Mouse (Mus musculus) lung, postnatal 14 days (tissue): Measurements from ENCODE around the gene Abhd16a.
A peak's percentile ranks its signal among the peaks of the same experiment; 100 is the strongest.
"Not testable (repeated sequence)": the region's sequence is repeated elsewhere in the genome, so short reads cannot be mapped to it uniquely, and the experiment has no call there.

Experiments used
- DNase-seq: peaks from one replicate; pipeline ENCODE4 v3.0.0; 2021

Gene Abhd16a

DNA sequence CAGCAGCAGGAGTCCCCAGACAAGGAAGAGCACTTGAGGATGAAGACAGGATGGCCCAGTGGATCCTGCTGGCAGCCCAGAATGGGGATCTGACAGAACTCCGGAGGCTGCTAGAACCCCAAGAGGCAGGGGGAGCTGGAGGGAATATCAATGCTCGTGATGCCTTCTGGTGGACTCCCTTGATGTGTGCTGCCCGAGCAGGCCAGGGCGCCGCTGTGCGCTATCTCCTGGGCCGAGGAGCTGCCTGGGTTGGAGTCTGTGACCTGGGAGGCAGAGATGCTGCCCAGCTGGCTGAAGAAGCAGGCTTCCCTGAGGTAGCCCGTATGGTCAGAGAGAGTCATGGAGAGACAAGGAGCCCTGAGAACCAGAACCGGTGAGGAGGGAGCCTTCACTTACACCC, 34.2 kb downstream of the Abhd16a start:
- DNase-seq, result not testable (repeated sequence)

DNA sequence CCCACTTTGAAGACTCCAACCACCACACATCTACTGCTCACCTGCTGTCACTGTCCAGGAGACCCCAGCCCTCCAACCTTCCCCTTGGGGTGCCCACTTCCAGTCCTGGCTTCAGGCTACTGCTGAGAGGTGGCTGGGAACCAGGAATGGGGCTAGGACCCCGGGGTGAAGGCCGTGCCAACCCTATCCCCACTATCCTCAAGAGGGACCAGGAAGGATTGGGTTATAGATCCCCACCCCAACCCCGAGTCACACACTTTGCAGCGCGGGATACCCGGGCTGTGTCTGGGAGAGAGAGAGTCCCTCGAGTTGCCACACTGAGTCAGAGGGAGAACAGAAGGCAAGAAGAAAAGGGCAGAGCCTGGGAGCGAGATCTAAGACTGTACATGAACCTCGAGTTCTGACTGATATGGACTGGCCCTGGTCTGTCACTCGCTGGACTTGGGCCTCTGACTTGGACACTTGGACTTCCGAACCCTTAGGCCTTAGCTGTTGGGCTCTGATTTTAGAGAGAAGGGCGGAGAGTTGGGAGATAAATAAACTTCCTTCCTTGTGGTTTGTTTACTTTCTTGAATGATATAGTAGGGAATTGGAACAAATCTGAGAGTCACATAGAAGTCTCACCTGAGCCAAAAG, 35.3 kb downstream of the Abhd16a start:
- not testable (repeated sequence) for DNase-seq

DNA sequence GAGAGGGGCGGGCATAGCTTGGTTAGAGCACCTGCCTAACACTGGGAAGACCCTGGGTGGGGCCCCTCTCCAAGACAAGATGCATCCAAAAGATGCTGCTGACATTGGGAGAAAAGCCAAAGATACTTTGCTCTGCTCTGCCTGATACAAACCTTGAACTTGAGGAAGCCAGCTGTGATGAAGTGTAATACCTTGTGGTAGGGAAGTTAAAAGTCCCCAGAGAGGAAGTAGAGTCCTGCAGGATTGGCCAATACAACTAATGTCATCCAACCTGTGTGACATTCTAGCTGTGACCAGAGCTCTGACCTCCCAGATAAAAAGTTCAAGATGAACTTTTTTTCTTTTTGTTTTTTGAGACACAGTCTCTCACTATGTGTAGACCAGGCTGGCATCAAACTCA, 36.0 kb downstream of the Abhd16a start:
- no peak for DNase-seq

DNA sequence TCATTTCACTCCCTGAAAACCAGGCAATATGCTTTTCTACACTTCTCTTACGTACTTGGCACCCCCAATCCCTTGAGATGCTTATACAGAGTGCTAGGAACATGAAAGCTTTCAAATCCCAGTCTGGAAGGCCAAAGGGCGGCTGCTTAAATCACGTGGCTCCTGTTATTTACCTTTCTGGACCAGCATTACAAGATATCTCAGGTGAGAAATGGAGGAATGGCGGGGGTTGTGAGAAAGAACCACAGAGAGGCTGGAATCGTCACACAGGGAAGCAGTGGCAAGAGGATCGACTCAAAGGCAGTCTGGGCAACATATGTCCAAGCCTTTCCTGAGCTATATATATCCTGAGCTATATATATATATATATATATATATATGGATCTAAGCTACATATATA, 36.5 kb downstream of the Abhd16a start:
- no peak for DNase-seq

DNA sequence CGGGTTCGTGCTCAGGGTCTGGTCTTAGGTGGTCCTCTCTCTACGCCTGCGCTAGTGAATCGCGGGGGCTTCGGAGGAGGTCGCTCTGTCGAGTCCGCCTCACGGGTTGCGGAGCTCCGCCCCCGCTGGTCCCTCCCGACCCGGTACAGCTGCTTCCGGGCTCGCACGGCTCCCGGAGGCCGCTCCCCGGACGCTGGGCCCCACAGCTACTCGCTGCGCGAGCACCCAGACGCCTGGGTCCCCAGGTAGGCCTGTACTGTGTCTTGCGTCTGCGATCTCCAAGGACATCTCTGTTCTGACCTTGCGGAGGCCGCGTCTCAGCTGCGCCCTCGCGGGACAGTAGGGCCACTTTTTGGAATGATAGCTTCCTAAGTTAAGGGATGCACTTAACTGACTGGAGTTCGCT, 37.1 kb downstream of the Abhd16a start, which contains the start of gene D17H6S53E:
Gene D17H6S53E, plus strand, starts transcription at position 168 of the 406 bp plus-strand sequence.
- DNase-seq, result peak; percentile 78

DNA sequence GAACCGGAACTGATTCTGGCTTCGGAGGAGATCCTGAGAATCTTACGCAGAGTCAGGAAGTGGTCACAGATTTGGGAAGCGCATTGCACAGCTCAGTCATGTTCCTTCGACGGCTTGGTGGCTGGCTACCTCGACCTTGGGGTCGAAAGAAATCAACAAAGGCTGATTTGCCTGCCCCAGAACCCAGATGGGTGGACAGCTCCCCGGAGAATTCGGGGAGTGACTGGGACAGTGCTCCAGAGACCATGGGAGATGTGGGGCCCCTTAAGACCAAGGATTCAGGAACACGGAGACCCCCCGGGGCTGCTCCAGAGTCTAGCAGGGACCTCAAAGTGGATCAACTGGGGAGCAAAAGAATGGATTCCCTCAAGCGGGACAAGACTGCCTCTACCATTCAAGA, 38.0 kb downstream of the Abhd16a start:
- DNase-seq, result no peak

DNA sequence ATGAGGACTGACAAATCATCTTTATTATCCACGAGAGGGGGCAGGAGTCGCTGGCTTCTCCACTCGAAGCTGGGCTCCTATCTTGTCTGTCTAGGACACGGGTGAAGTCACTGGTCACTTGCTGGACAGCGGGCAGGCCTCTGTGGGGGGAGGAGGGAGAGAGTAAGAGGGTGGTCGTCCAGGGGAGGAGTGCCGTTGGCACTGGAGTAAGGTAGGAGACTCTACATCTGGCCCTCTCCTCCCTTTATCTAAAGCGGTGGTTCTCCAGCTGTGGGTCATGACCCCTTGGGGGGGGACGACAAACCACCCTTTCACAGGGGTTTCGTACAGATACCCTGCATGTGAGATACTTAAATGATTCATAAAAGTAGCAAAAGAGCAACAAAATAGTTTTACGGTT, 39.9 kb downstream of the Abhd16a start:
- DNase-seq, result no peak

DNA sequence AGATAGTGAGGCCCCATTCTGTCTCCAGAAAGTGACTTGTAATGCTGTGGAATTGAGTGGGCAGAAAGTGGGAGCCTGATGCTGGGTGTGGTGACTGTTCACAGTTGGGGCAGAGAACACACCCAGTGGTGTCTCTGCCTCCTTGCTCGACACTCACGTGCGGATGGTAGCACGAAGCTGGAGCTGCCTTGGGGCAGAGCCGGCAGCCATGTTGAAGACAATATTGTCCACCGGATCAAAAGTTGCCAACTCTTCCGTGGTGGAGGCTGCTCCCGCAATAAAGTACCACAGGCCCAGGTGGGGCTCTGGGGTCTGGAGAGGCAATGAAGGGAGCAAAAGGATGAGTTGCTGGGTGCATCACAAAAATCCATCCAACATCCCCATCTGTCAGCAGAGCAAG, 42.0 kb downstream of the Abhd16a start:
- DNase-seq, result no peak

DNA sequence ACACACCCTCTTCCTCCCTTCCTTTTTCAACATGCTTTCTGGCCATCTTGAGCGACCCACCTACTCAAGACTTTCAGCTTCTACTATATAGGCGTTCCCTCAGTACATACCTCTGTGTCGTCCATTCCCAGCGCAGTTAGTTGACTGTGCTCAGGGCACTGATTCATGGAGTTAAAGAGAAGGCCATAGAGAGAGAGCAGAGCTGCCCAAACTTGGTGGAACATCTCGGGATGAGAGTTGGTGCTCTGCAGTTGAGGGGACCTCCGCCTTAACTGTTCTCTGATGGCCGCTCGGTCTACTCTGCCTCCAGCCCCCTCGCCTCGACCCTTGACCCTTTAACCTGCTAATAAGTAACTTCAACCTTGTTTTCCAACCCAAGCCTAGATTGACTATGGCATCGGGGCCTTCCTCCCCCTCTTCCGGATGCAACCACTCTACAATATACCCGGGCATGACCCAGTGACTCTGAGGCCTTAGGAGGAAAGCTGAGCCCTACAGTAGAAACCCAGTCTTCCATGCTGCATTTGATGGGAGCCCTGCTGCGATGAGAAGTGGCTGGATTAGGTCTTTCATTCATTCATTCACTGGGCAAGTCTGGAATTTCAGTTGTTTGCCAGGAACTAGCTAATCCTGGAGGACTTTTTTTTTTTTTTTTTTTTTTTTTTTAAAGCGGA, 42.6 kb downstream of the Abhd16a start, which contains the start of gene Apom:
Gene Apom, minus strand, starts transcription at position 551 of the 674 bp plus-strand sequence.
- DNase-seq, result no peak

DNA sequence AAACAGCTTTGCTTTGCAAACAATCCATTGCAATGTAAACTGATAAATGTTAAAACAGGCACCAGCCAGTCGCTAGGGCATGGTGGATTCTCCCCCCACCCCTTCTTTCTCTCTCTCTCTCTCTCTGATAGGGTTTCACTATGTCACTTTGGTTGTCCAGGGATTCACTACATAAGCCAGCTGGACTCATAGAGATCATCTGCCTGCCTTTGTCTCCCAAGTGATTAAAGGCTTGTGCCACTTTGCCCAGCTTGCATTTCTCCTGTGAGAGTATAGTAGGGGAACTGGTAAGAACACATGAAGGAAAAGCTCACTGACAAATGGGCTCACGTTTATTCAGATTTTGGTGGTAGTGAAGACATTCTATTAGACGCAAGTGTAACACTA, 43.1 kb downstream of the Abhd16a start:
- DNase-seq, result no peak

DNA sequence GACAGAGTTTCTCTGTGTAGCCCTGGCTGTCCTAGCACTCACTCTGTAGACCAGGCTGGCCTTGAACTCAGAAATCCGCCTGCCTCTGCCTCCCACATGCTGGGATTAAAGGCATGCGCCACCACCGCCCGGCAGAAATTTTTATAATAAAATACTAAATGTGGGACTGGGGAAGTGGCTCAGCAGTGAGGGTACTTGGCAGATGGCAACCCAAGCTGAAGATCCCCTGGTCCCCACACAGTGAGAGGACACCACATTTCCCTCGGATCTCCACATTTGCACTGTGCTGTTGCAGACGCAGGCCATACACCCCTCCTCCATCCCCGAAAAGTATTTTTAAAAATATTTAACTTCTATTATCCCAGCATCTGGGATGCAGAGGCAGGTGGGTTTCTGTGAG, 44.5 kb downstream of the Abhd16a start:
- DNase-seq, result no peak

DNA sequence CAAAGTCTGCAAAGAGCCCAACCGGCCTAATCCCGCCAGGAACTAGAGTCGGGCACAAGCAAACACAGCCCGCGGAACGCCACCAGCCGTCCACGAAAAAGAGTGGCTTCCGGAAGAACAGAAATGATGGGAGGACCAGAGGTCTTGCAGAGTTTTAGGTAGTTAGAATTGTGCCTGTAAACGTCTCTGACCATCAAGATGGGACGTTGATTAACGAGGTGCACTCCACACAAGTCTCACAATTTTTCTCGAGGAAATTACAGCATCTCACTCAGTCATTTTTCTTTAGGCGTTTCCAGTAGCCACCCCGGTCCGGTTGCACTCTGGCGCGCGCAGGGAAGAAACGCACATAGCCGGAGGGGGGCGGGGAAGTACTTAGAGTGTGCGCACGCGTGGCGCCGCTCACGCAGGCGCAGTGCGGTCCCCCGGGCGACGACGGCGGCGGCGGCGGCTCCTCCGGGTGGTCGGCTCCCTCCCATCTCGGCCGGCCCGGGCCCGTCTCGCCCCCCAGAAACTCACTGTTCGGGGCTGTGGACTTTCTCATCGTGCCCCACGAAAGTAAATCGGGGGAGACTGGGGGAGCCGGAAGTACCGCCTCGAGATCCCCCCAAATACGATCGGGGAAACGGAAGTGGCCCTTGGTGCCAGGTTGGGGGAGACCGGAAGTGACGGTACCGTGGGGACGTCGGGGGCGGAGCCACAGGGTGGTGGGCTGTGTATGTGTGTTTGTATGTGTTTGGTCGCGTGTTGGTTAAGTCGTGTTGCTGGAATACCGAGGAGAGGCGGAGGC, 45.9 kb downstream of the Abhd16a start, which contains the start of gene Bag6:
Gene Bag6, plus strand, starts transcription at position 378 of the 790 bp plus-strand sequence.
- peak; percentile 95 for DNase-seq

DNA sequence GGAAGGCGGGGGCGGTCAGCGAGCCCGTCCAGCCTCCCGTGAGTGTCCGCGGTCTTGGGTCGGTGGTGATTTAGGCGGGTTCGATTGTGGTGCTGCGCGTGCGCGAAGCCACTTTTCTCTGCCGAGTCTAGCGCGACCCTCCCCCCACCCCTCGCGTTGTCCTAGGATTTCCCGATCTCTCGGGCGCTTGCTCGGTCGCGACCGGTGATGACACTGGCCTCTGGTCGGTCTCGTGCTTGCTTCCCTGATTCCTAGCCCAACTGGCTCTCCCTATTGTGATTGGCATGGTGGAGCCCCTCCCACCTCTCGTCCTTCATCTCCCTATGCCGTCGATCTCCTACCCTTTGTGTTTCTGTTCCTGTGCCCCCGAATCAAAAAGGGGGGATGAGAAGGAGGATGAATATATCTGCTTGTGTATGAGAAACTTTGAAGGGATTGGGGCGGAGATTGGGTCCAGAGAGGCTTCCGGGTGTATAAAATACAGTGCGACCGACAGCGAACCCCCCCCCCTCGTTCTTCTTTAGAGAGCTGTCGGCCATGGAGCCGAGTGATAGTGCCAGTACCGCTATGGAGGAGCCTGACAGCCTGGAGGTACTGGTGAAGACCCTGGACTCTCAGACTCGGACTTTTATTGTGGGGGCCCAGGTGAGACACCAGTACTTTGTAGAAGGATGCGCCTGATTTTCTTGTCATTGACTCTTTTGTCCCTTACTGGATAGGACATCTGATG, 46.7 kb downstream of the Abhd16a start:
- DNase-seq, result no peak

DNA sequence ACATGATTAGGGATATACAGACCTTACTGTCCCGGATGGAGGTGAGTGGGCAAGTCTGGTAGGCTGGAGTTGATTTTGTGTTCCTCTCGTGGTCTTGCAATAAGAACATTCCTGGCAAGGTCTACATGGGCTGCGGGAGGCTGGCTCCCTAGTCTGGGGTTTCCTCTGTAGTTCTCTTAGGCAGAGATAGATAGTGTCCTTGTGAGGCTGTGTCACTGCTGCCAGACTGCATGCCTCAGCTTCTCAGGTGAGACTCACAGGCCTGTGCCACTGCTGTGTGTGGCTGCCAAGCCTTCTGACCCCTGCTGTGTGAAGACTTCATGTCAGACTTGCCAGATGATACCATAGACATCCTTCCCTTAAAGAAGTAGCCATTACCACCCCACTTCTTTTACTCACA, 50.2 kb downstream of the Abhd16a start:
- DNase-seq, result no peak

DNA sequence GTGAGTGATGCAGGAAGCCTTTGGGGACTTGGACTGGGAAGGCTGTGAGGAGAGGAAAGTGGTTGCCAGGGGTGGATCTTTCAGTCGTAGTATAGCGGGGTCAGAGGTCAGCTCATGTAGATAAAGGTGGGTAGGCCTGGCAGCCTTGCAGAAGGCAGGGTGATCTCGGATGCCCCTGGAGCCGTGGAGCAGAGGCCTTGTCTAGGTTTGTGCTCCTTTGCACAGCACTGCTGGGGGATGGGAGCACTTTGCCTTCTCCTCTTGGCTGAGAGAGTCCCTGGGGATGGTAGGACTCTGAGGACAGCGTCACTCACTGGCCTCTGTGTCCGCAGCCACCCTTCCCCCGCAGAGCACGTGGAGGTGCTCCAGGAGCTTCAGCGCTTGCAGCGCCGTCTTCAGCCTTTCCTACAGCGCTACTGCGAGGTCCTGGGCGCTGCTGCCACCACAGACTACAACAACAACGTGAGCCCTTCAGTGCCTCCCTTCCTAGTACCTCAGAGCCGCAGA, 51.5 kb downstream of the Abhd16a start:
- no peak for DNase-seq

DNA sequence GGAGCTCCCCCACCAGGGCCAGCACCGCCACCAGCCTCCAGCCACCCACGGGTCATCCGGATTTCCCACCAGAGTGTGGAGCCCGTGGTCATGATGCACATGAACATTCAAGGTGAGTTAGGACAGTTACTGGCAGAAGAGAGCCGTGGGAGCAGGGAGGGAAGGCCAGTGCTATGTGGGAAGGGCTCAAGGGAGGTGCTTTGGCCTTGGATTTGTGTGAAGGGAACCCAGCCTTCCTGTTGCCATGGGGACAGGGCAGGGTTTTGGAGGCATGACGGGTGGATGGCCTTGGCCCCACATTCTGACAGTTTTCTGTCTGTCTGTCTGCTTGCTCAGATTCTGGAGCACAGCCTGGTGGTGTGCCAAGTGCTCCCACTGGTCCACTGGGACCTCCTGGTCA, 52.9 kb downstream of the Abhd16a start:
- DNase-seq, result no peak

DNA sequence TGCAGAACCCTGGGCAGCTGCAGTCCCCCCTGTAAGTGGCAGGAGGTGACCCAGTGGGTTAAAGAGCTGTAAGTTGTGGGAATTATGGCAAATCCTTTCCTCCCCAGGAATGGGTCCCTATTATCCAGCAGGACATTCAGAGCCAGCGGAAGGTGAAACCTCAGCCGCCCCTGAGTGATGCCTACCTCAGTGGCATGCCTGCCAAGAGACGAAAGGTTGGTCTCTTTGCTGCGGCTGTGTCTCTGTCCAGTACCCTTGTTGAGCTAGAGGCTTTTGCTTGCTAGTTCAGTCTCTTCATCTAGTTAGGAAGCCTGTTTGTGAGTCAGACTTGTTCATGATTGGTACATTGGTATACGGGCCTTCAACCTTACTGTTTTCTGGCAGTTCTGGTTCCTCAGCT, 57.1 kb downstream of the Abhd16a start:
- DNase-seq, result no peak

DNA sequence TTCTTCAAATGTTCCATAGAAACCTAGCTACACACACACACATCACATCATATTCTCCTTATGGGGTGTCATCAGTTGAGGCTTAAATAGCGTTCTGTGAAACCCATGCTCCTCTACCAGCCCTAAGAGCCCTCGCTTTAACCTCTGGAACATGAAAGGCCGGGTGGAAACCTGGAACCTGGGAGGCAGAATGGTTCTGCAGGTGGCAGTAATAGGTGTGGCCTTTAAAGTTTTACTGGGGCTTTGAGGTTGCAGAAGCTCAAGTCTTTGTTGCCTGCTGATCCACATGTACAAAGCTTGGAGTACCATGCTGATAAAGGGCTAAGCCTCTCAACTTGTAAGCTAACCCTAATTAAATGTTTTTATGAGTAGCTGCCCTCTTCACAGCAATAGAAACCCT, 58.3 kb downstream of the Abhd16a start:
- no peak for DNase-seq

DNA sequence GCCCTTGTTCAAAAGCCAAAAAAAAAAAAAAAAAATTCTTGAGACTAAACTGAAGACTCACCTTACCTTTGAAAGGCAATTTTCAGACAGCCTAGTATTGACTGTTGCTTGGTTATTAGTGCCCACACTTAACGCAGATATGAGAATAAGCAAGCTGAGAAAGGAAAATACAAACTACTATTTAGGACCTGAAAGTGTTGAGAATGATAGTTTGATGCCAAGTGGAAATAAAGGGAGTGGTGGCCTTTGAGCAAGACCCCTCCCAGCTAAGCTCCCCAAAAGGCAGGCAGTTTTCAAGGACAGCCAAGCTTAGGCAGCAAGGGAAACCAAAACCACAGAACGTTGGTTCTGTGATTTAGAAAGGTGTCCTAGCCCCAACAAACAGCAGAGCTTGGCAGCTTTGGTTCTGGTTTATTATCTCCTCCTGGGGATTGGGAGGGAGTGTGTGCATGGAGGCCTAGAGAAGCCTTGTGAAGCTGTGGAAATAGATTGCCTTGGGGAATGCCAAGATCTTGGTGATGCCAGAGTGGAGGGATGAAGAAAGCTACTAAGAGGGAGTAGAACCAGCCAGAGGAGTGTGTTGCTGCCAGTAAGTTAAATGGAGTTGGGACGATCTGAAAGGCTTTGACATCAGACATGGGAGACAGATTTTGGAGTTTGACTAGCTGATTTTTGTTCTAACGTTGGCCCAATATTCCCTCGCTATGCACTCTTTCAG, 59.0 kb downstream of the Abhd16a start:
- no peak for DNase-seq

DNA sequence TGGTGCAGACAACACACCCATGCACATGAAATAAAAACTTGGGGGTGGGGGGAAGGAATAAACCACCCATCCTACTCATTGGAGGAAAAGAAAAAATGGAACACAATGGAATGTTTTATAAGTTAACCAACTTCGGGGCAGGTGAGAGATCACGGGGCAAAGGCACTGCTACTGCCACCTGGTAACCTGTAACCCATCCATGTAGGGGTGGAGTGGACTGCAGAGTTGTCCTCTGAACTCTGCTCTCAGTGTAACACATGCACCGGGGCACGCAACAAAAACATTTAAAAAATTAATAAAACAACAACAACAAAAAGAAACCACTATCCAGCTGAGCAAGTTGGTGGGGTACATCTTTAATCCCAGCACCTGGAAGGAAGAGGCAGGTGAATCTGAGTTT, 63.1 kb downstream of the Abhd16a start:
- no peak for DNase-seq
